Mouse (Mus musculus) midbrain, embryonic 12.5 days (tissue): ENCODE measurements around the gene Upb1. TPM values are rescaled to one million over a fixed set of nuclear protein-coding genes. Genes with fewer than 3 reads are reported as not detected.
"Not testable (repeated sequence)": the region's sequence is repeated elsewhere in the genome, so short reads cannot be mapped to it uniquely, and the experiment has no call there.

ENCODE experiments used
- ATAC-seq: fragments of 200-750 bp; cut with Nextera tagmentation; 2 replicates; pipeline ENCODE4 v1.8.0; 2017; ENCODE audit warnings: low read depth, moderate TSS enrichment, moderate library complexity; ENCODE audit not compliant: low FRiP score
- H3K27ac ChIP-seq: fragments of 300-500 bp; sonication (generic); replicated peaks from 2 replicates; pipeline ENCODE4 v1.5.1; 2016; ENCODE audit warnings: mild to moderate bottlenecking
- H3K27me3 ChIP-seq: fragments of 300-500 bp; sonication (generic); 2 replicates; pipeline ENCODE4 v1.6.1; 2016; ENCODE audit warnings: mild to moderate bottlenecking
- H3K36me3 ChIP-seq: fragments of 300-500 bp; sonication (generic); 2 replicates; pipeline ENCODE4 v1.6.1; 2016
- H3K4me1 ChIP-seq: fragments of 300-500 bp; sonication (generic); 2 replicates; pipeline ENCODE4 v1.6.1; 2016
- H3K4me2 ChIP-seq: fragments of 300-500 bp; sonication (generic); replicated peaks from 2 replicates; pipeline ENCODE4 v1.6.1; 2016; ENCODE audit warnings: mild to moderate bottlenecking, moderate library complexity
- H3K4me3 ChIP-seq: fragments of 300-500 bp; sonication (generic); 2 replicates; pipeline ENCODE4 v1.5.1; 2016; ENCODE audit warnings: mild to moderate bottlenecking
- H3K9ac ChIP-seq: fragments of 300-500 bp; sonication (generic); replicated peaks from 2 replicates; pipeline ENCODE4 v1.6.1; 2016; ENCODE audit warnings: mild to moderate bottlenecking, moderate library complexity
- H3K9me3 ChIP-seq: fragments of 300-500 bp; sonication (generic); 2 replicates; pipeline ENCODE4 v1.6.1; 2016; ENCODE audit warnings: mild to moderate bottlenecking
- WGBS: fragments of 180-500 bp; shearing (Covaris S2); methylation state at CpG from one replicate; pipeline ENCODE4 v1.1.7; 2016; 5-methylcytosine and 5-hydroxymethylcytosine counted together
- polyA plus RNA-seq: library from polyadenylated mRNA; unstranded; fragments of >200 nt; fragmentation: Nextera tagmentation; extraction: Ambion mirVana; gene quantifications from 2 replicates; pipeline ENCODE4 v1.2.1, GENCODE M21; 2016

The Upb1 gene
- polyA plus RNA-seq, 1 experiment from 2014 or later, result 0.26 TPM

- H3K4me2 ChIP-seq, result no peak overlapping the region
- no peak overlapping the region for H3K9ac ChIP-seq
- H3K4me1 ChIP-seq, result peaks cover 16% of the 10 kb centered on the region
- no peaks in the 10 kb centered on the region for H3K27me3 ChIP-seq
- WGBS, result 73% methylated on average over 19 of the region's 19 CpGs
- H3K36me3 ChIP-seq, result no peaks in the 10 kb centered on the region
- no peak overlapping the region for H3K4me3 ChIP-seq
- peak; percentile 87 for ATAC-seq
- no peaks in the 10 kb centered on the region for H3K9me3 ChIP-seq
- peak overlapping the region; percentile 46; the same call in 1 of the 2 replicates for H3K27ac ChIP-seq
Measured at GRCm38 (mm10) chr10:75444111-75444826, 43.4 kb downstream of the Upb1 start.

- 51% methylated on average over 8 of the region's 8 CpGs for WGBS
- Histone ChIP-seq H3K27ac (no peak overlapping the region), H3K4me3 (no peak overlapping the region), H3K9me3 (no peaks in the 10 kb centered on the region), H3K9ac (no peak overlapping the region), H3K27me3 (no peaks in the 10 kb centered on the region), H3K36me3 (no peaks in the 10 kb centered on the region), H3K4me2 (no peak overlapping the region), H3K4me1 (peaks cover 16% of the 10 kb centered on the region)
- no peak for ATAC-seq
Measured at GRCm38 (mm10) chr10:75445030-75445429, 44.1 kb downstream of the Upb1 start.

- no peaks in the 10 kb centered on the region for H3K9me3 ChIP-seq
- no peak overlapping the region for H3K9ac ChIP-seq
- no peaks in the 10 kb centered on the region for H3K36me3 ChIP-seq
- H3K4me1 ChIP-seq, result peaks cover 25% of the 10 kb centered on the region
- no peak overlapping the region for H3K4me2 ChIP-seq
- H3K27me3 ChIP-seq, result no peaks in the 10 kb centered on the region
- H3K4me3 ChIP-seq, result no peak overlapping the region
- 69% methylated on average over 13 of the region's 13 CpGs for WGBS
- H3K27ac ChIP-seq, result no peak overlapping the region
- no peak for ATAC-seq
Measured at GRCm38 (mm10) chr10:75446501-75447083, 45.7 kb downstream of the Upb1 start.

- no peak for ATAC-seq
- Histone ChIP-seq H3K9ac (no peak overlapping the region), H3K36me3 (no peaks in the 10 kb centered on the region), H3K27ac (no peak overlapping the region), H3K4me3 (no peak overlapping the region), H3K9me3 (no peaks in the 10 kb centered on the region), H3K27me3 (no peaks in the 10 kb centered on the region), H3K4me1 (peaks cover 28% of the 10 kb centered on the region), H3K4me2 (no peak overlapping the region)
- 87% methylated on average over 11 of the region's 11 CpGs for WGBS
Measured at GRCm38 (mm10) chr10:75447489-75447888, 46.6 kb downstream of the Upb1 start.

- Histone ChIP-seq H3K9ac (no peak overlapping the region), H3K4me3 (no peak overlapping the region), H3K4me2 (no peak overlapping the region), H3K36me3 (no peaks in the 10 kb centered on the region), H3K9me3 (no peaks in the 10 kb centered on the region), H3K4me1 (peaks cover 25% of the 10 kb centered on the region), H3K27ac (no peak overlapping the region), H3K27me3 (no peaks in the 10 kb centered on the region)
- 82% methylated on average over 6 of the region's 6 CpGs for WGBS
- no peak for ATAC-seq
Measured at GRCm38 (mm10) chr10:75448806-75449420, 48.0 kb downstream of the Upb1 start.

- no peak overlapping the region for H3K27ac ChIP-seq
- H3K4me2 ChIP-seq, result no peak overlapping the region
- H3K4me1 ChIP-seq, result peaks cover 12% of the 10 kb centered on the region
- no peak overlapping the region for H3K9ac ChIP-seq
- no peak overlapping the region for H3K4me3 ChIP-seq
- ATAC-seq, result no peak
- 92% methylated on average over 8 of the region's 8 CpGs for WGBS
- H3K36me3 ChIP-seq, result no peaks in the 10 kb centered on the region
- no peaks in the 10 kb centered on the region for H3K27me3 ChIP-seq
- H3K9me3 ChIP-seq, result no peaks in the 10 kb centered on the region
Measured at GRCm38 (mm10) chr10:75450331-75450730, 49.4 kb downstream of the Upb1 start.

- no peaks in the 10 kb centered on the region for H3K27me3 ChIP-seq
- WGBS, result 48% methylated on average over 10 of the region's 10 CpGs
- no peaks in the 10 kb centered on the region for H3K36me3 ChIP-seq
- no peak overlapping the region for H3K4me2 ChIP-seq
- H3K4me3 ChIP-seq, result no peak overlapping the region
- H3K27ac ChIP-seq, result 0 out of 2 replicates have a peak overlapping the region, but pooled peaks have one; percentile 3
- H3K4me1 ChIP-seq, result peaks cover 12% of the 10 kb centered on the region
- H3K9me3 ChIP-seq, result no peaks in the 10 kb centered on the region
- no peak overlapping the region for H3K9ac ChIP-seq
- ATAC-seq, result 0 out of 2 replicates have a peak, but pooled peaks have one; percentile 38
Measured at GRCm38 (mm10) chr10:75451036-75451786, 50.3 kb downstream of the Upb1 start.

GRCm38 (mm10) chr10:75456061-75456831, 55.3 kb downstream of the Upb1 start:
- not testable (repeated sequence) for H3K27ac ChIP-seq, H3K4me1 ChIP-seq, H3K4me2 ChIP-seq, H3K9me3 ChIP-seq, H3K36me3 ChIP-seq, ATAC-seq, H3K27me3 ChIP-seq, H3K4me3 ChIP-seq, H3K9ac ChIP-seq
- 83% methylated on average over 13 of the region's 18 CpGs for WGBS

- H3K4me3 ChIP-seq, result no peak overlapping the region
- ATAC-seq, result no peak
- H3K27ac ChIP-seq, result no peak overlapping the region
- WGBS, result 83% methylated on average over 1 of the region's 1 CpGs
- H3K27me3 ChIP-seq, result no peaks in the 10 kb centered on the region
- no peaks in the 10 kb centered on the region for H3K9me3 ChIP-seq
- no peak overlapping the region for H3K9ac ChIP-seq
- no peak overlapping the region for H3K4me2 ChIP-seq
- no peaks in the 10 kb centered on the region for H3K4me1 ChIP-seq
- H3K36me3 ChIP-seq, result no peaks in the 10 kb centered on the region
Measured at GRCm38 (mm10) chr10:75457852-75458251, 56.9 kb downstream of the Upb1 start.

- H3K4me2 ChIP-seq, result no peak overlapping the region
- ATAC-seq, result no peak
- H3K36me3 ChIP-seq, result no peaks in the 10 kb centered on the region
- 92% methylated on average over 4 of the region's 4 CpGs for WGBS
- no peak overlapping the region for H3K27ac ChIP-seq
- H3K9ac ChIP-seq, result no peak overlapping the region
- H3K4me1 ChIP-seq, result no peaks in the 10 kb centered on the region
- H3K27me3 ChIP-seq, result no peaks in the 10 kb centered on the region
- H3K9me3 ChIP-seq, result no peaks in the 10 kb centered on the region
- no peak overlapping the region for H3K4me3 ChIP-seq
Measured at GRCm38 (mm10) chr10:75458329-75458728, 57.4 kb downstream of the Upb1 start.

GRCm38 (mm10) chr10:75462728-75463127, 61.8 kb downstream of the Upb1 start:
- H3K9ac ChIP-seq, result no peak overlapping the region
- H3K9me3 ChIP-seq, result no peaks in the 10 kb centered on the region
- H3K36me3 ChIP-seq, result no peaks in the 10 kb centered on the region
- 89% methylated on average over 3 of the region's 3 CpGs for WGBS
- H3K27me3 ChIP-seq, result no peaks in the 10 kb centered on the region
- no peak overlapping the region for H3K4me2 ChIP-seq
- no peak overlapping the region for H3K27ac ChIP-seq
- H3K4me3 ChIP-seq, result no peak overlapping the region
- no peaks in the 10 kb centered on the region for H3K4me1 ChIP-seq
- no peak for ATAC-seq
